In genomic region chr14:86350526-86350925, GRCm38 (mm10) we compare ENCODE assay signal across 17 mouse cellular contexts.
DNase-seq lines count a peak whose midpoint lies in the region; ATAC-seq and TF ChIP-seq lines count a peak whose summit lies in the region.
"Had no signal": no experiment of that assay in that cellular context is flagged by ENCODE, and none has a peak within 500 bp of the region (broad histone marks: within the 10 kb centered on the region; RNA-seq: fewer than 3 reads in every experiment).

No protein-coding gene starts in this region.

- H3K9ac ChIP-seq in forebrain, embryonic 12.5 days: no peak overlapping the region
- no peak overlapping the region for H3K9ac ChIP-seq in forebrain, embryonic 16.5 days (replicated peaks; ENCODE audit: low read depth, low read length)
- no peak overlapping the region for H3K9ac ChIP-seq in midbrain, postnatal 0 days (replicated peaks; ENCODE audit: low read length, poor library complexity, severe bottlenecking)
- H3K9ac ChIP-seq: liver, embryonic 14.5 days had no signal

- no peaks in the 10 kb centered on the region for H3K36me3 ChIP-seq in forebrain, embryonic 12.5 days (replicated peaks)
- H3K36me3 ChIP-seq in forebrain, embryonic 16.5 days (ENCODE audit: control insufficient read depth, insufficient read depth): no peaks in the 10 kb centered on the region
- no peaks in the 10 kb centered on the region for H3K36me3 ChIP-seq in midbrain, postnatal 0 days (ENCODE audit: insufficient read depth, low read length)
- H3K36me3 ChIP-seq: heart, embryonic 10.5 days; limb, embryonic 10.5 days had no signal

- 45% methylated on average over 1 of the region's 1 CpGs for WGBS in forebrain, embryonic 12.5 days
- 30% methylated on average over 1 of the region's 1 CpGs for WGBS in forebrain, embryonic 16.5 days
- WGBS in midbrain, postnatal 0 days: 33% methylated on average over 1 of the region's 1 CpGs
- 54% methylated on average over 1 of the region's 1 CpGs for WGBS in cerebellum, adult 2 months

- intact Hi-C loops in left cerebral cortex, adult 2 months (cut with DNase I): no loop called here

- H3K9me3 ChIP-seq in forebrain, embryonic 12.5 days: no peaks in the 10 kb centered on the region
- no peaks in the 10 kb centered on the region for H3K9me3 ChIP-seq in forebrain, embryonic 16.5 days (ENCODE audit: control insufficient read depth, low read length)
- H3K9me3 ChIP-seq in midbrain, postnatal 0 days (ENCODE audit: low read length): no peaks in the 10 kb centered on the region
- H3K9me3 ChIP-seq: heart, embryonic 10.5 days; limb, embryonic 10.5 days had no signal

- H3K4me1 ChIP-seq in forebrain, embryonic 12.5 days: peaks cover 8% of the 10 kb centered on the region
- peaks cover 6% of the 10 kb centered on the region for H3K4me1 ChIP-seq in forebrain, embryonic 16.5 days (replicated peaks; ENCODE audit: control insufficient read depth, insufficient read depth, low read length)
- 0 out of 2 replicates have a peak, but pooled peaks cover 3% of the 10 kb centered on the region for H3K4me1 ChIP-seq in midbrain, postnatal 0 days (ENCODE audit: insufficient read depth, low read length)
- no peaks in the 10 kb centered on the region for H3K4me1 ChIP-seq in cerebellum, adult 2 months (ENCODE audit: control insufficient read depth, insufficient read depth, low read length)
- H3K4me1 ChIP-seq: heart, embryonic 10.5 days; limb, embryonic 10.5 days had no signal

- H3K27ac ChIP-seq in forebrain, embryonic 12.5 days: no peak overlapping the region
- H3K27ac ChIP-seq in forebrain, embryonic 16.5 days (ENCODE audit: low read length): no peak overlapping the region
- no peak overlapping the region for H3K27ac ChIP-seq in midbrain, postnatal 0 days (ENCODE audit: low read depth, low read length)
- H3K27ac ChIP-seq in left cerebral cortex, adult 2 months: no peak overlapping the region
- H3K27ac ChIP-seq in cerebellum, adult 2 months (ENCODE audit: insufficient read depth, low read length): no peak overlapping the region
- H3K27ac ChIP-seq: heart, embryonic 10.5 days; limb, embryonic 10.5 days; liver, embryonic 14.5 days had no signal

- no peak overlapping the region for H3K4me3 ChIP-seq in forebrain, embryonic 12.5 days (replicated peaks)
- H3K4me3 ChIP-seq in forebrain, embryonic 16.5 days (replicated peaks; ENCODE audit: low read length): no peak overlapping the region
- H3K4me3 ChIP-seq in midbrain, postnatal 0 days (ENCODE audit: low read depth, low read length): no peak overlapping the region
- no peak overlapping the region for H3K4me3 ChIP-seq in left cerebral cortex, adult 2 months
- no peak overlapping the region for H3K4me3 ChIP-seq in cerebellum, adult 2 months (replicated peaks; ENCODE audit: insufficient read depth, low read depth, low read length)
- H3K4me3 ChIP-seq: heart, embryonic 10.5 days; limb, embryonic 10.5 days had no signal

- ATAC-seq in forebrain, embryonic 12.5 days (ENCODE audit: low FRiP score): peak; percentile 60; the same call in 1 of the 2 replicates
- peak; percentile 78 for ATAC-seq in forebrain, embryonic 16.5 days
- no peak for ATAC-seq in midbrain, postnatal 0 days (ENCODE audit: low FRiP score)
- ATAC-seq: activated CD4-positive, CD25-positive, alpha-beta regulatory T cell, adult 4 months had no signal

- no peak overlapping the region for H3K4me2 ChIP-seq in forebrain, embryonic 12.5 days
- H3K4me2 ChIP-seq in forebrain, embryonic 16.5 days (ENCODE audit: low read length): no peak overlapping the region
- H3K4me2 ChIP-seq in midbrain, postnatal 0 days (ENCODE audit: low read depth, low read length, poor library complexity, severe bottlenecking): no peak overlapping the region

- no peak for TF ChIP-seq POLR2A in cerebellum, adult 2 months (IDR thresholded peaks at IDR 0.05; ENCODE audit: borderline replicate concordance, insufficient read depth, low read length)

- no peak for TF ChIP-seq CTCF in midbrain, postnatal 0 days (IDR thresholded peaks at IDR 0.05)
- no peak for TF ChIP-seq CTCF in left cerebral cortex, adult 2 months (IDR thresholded peaks at IDR 0.05)
- TF ChIP-seq CTCF in cerebellum, adult 2 months (IDR thresholded peaks at IDR 0.05; ENCODE audit: borderline replicate concordance, insufficient read depth, low read depth, low read length): no peak

- peak; percentile 40 for DNase-seq in layer of hippocampus, adult 11-12 months (ENCODE audit: low spot score)
- no peak for DNase-seq in layer of hippocampus, postnatal 25 days (ENCODE audit: extremely low spot score in 1 of 2, low spot score in 1 of 2)
- DNase-seq in midbrain, postnatal 0 days (ENCODE audit: low spot score): peak; percentile 27
- no peak for DNase-seq in left cerebral cortex, adult 2 months (ENCODE audit: extremely low spot score in 1 of 2, low spot score in 2 of 2)
- DNase-seq in cerebellum, adult 2 months: no peak
- DNase-seq: cerebellum, adult 11-12 months; gastrocnemius, postnatal 14 days; heart, postnatal 36 days; kidney, adult 2 months; lung, postnatal 4 days; right cerebral cortex, postnatal 4 days had no signal

- H3K27me3 ChIP-seq in forebrain, embryonic 12.5 days: no peaks in the 10 kb centered on the region
- no peaks in the 10 kb centered on the region for H3K27me3 ChIP-seq in forebrain, embryonic 16.5 days (replicated peaks; ENCODE audit: control insufficient read depth, insufficient read depth, low read length)
- H3K27me3 ChIP-seq in midbrain, postnatal 0 days (ENCODE audit: insufficient read depth, low read length): no peaks in the 10 kb centered on the region
- H3K27me3 ChIP-seq in cerebellum, adult 2 months (ENCODE audit: control insufficient read depth, insufficient read depth, low read length): no peaks in the 10 kb centered on the region

Comparison
In these comparisons a context has a peak if more than half of its experiments do, and no peak if none do; other contexts are left out.
1. DNase-seq: peak in layer of hippocampus, adult 11-12 months (single experiment) and midbrain, postnatal 0 days (single experiment); none in layer of hippocampus, postnatal 25 days (0 of 2), left cerebral cortex, adult 2 months (0 of 2) and cerebellum, adult 2 months (0 of 2).